Mouse (Mus musculus): ENCODE measurements around the gene Mllt3.

DNA sequence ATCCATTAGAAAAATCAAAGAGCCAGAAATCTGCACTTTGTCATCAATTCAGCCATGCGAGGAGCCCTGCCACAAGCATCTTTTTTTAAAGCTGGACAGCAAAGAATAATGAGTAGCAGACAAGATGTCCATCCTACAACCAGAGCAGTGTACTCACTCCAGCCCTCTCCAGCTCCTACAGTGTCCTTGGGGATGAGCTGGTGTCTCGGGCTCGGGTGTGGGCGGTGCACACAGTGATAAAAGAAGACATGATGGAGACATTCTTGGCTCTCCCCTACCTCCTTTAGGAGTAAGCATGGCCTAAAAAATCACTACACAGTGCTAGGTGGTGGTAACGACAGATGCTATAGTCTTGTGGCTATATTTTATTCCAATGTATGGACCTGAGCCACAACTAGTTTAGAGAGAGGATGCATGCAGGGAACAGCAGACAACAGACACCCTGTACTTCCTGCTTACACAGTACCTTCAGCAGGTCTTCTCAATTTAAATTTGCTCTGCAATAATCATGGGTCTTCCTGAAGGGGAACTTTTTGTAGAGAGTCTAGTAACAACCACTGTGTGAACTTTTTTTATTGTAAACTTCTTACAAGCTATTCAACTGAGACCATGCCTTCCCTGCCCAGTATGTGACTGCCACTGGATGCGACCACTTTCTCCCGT lies 78.6 kb downstream of the Mllt3 start:
- TF ChIP-seq POLR2A (IDR thresholded peaks at IDR 0.05; ENCODE audit: extremely low read depth, insufficient read depth, low read length) = no peak
- TF ChIP-seq CTCF (IDR thresholded peaks at IDR 0.05; ENCODE audit: low read depth, low read length) = no peak

Measured in liver, adult 2 months (tissue).